Mouse (Mus musculus) heart, embryonic 11.5 days (tissue): ENCODE results near the gene Ptch1. TPM values are rescaled to one million over a fixed set of nuclear protein-coding genes. Genes with fewer than 3 reads are reported as not detected.

Experiments
- ATAC-seq: fragments of 200-750 bp; cut with Nextera tagmentation; replicated peaks from 2 replicates; pipeline ENCODE4 v1.8.0; 2017; ENCODE audit warnings: moderate library complexity; ENCODE audit not compliant: insufficient number of reproducible peaks, low FRiP score, low TSS enrichment
- H3K27ac ChIP-seq: fragments of 300-500 bp; sonication (generic); 2 replicates; pipeline ENCODE4 v1.5.1; 2014; ENCODE audit warnings: mild to moderate bottlenecking, low read depth, low read length
- H3K27me3 ChIP-seq: fragments of 300-500 bp; sonication (generic); 2 replicates; pipeline ENCODE4 v1.6.1; 2014; ENCODE audit warnings: mild to moderate bottlenecking, low read length, mixed read lengths; ENCODE audit not compliant: control insufficient read depth, insufficient read depth
- H3K36me3 ChIP-seq: fragments of 300-500 bp; sonication (generic); 2 replicates; pipeline ENCODE4 v1.6.1; 2014; ENCODE audit warnings: mild to moderate bottlenecking, low read length, moderate library complexity, mixed read lengths; ENCODE audit not compliant: control insufficient read depth, insufficient read depth
- H3K4me1 ChIP-seq: fragments of 300-500 bp; sonication (generic); 2 replicates; pipeline ENCODE4 v1.6.1; 2014; ENCODE audit warnings: low read length; ENCODE audit not compliant: control insufficient read depth, insufficient read depth
- H3K4me2 ChIP-seq: fragments of 300-500 bp; sonication (generic); 2 replicates; pipeline ENCODE4 v1.6.1; 2014; ENCODE audit warnings: mild to moderate bottlenecking, moderate library complexity
- H3K4me3 ChIP-seq: fragments of 300-500 bp; sonication (generic); 2 replicates; pipeline ENCODE4 v1.5.1; 2014; ENCODE audit warnings: low read depth, low read length
- H3K9ac ChIP-seq: fragments of 300-500 bp; sonication (generic); 2 replicates; pipeline ENCODE4 v1.6.1; 2014; ENCODE audit warnings: mild to moderate bottlenecking, low read depth, low read length, moderate library complexity
- H3K9me3 ChIP-seq: fragments of 300-500 bp; sonication (generic); replicated peaks from 2 replicates; pipeline ENCODE4 v1.6.1; 2016; ENCODE audit warnings: low read length; ENCODE audit not compliant: control insufficient read depth
- WGBS: fragments of 180-500 bp; shearing (Covaris S2); extraction: QIAGEN DNeasy Blood & Tissue Kit; methylation state at CpG from one replicate; pipeline ENCODE4 v1.1.7; 2014; ENCODE audit not compliant: insufficient replicate concordance; 5-methylcytosine and 5-hydroxymethylcytosine counted together
- polyA plus RNA-seq: library from polyadenylated mRNA; unstranded; fragments of >200 nt; fragmentation: Nextera tagmentation; extraction: Ambion mirVana; gene quantifications from 2 replicates; pipeline ENCODE4 v1.2.1, GENCODE M21; 2014

The Ptch1 gene
- polyA plus RNA-seq, 1 experiment from 2014 or later = 11.8 TPM

GRCm38 (mm10) chr13:63572453-63573255, 744 bp downstream of the Ptch1 start:
- no peak for ATAC-seq
- Histone ChIP-seq H3K4me3 (peak overlapping the region; percentile 75), H3K9ac (peak overlapping the region; percentile 70), H3K4me2 (peak overlapping the region; percentile 100), H3K27me3 (peaks cover 29% of the 10 kb centered on the region), H3K9me3 (no peaks in the 10 kb centered on the region), H3K4me1 (peaks cover 13% of the 10 kb centered on the region; the same call in 1 of the 2 replicates), H3K27ac (no peak overlapping the region), H3K36me3 (no peaks in the 10 kb centered on the region)
- WGBS = under 1% methylated on average over 67 of the region's 67 CpGs

GRCm38 (mm10) chr13:63572111-63572452, 1.3 kb downstream of the Ptch1 start:
- Histone ChIP-seq H3K4me3 (peak overlapping the region; percentile 75), H3K27ac (no peak overlapping the region), H3K4me2 (peak overlapping the region; percentile 100), H3K9me3 (no peaks in the 10 kb centered on the region), H3K27me3 (peaks cover 29% of the 10 kb centered on the region), H3K36me3 (no peaks in the 10 kb centered on the region), H3K9ac (peak overlapping the region; percentile 70), H3K4me1 (peaks cover 13% of the 10 kb centered on the region; the same call in 1 of the 2 replicates)
- no peak for ATAC-seq
- 2% methylated on average over 12 of the region's 12 CpGs for WGBS

GRCm38 (mm10) chr13:63570456-63570855, 2.9 kb downstream of the Ptch1 start:
- H3K36me3 ChIP-seq = no peaks in the 10 kb centered on the region
- no peaks in the 10 kb centered on the region for H3K9me3 ChIP-seq
- peaks cover 29% of the 10 kb centered on the region for H3K27me3 ChIP-seq
- H3K4me3 ChIP-seq = no peak overlapping the region
- H3K27ac ChIP-seq = no peak overlapping the region
- no peak overlapping the region for H3K4me2 ChIP-seq
- H3K9ac ChIP-seq = no peak overlapping the region
- H3K4me1 ChIP-seq = peaks cover 13% of the 10 kb centered on the region; the same call in 1 of the 2 replicates
- no peak for ATAC-seq

GRCm38 (mm10) chr13:63569396-63569756, 4.0 kb downstream of the Ptch1 start:
- no peak overlapping the region; the same call in 1 of the 2 replicates for H3K4me3 ChIP-seq
- H3K27me3 ChIP-seq = peaks cover 29% of the 10 kb centered on the region
- H3K36me3 ChIP-seq = no peaks in the 10 kb centered on the region
- ATAC-seq = no peak
- H3K4me2 ChIP-seq = peak overlapping the region; percentile 99; the same call in 1 of the 2 replicates
- WGBS = 14% methylated on average over 5 of the region's 5 CpGs
- H3K4me1 ChIP-seq = peaks cover 13% of the 10 kb centered on the region; the same call in 1 of the 2 replicates
- no peak overlapping the region for H3K9ac ChIP-seq
- H3K27ac ChIP-seq = no peak overlapping the region
- H3K9me3 ChIP-seq = no peaks in the 10 kb centered on the region

GRCm38 (mm10) chr13:63568741-63569395, 4.5 kb downstream of the Ptch1 start:
- Histone ChIP-seq H3K9me3 (no peaks in the 10 kb centered on the region), H3K27me3 (peaks cover 26% of the 10 kb centered on the region), H3K4me3 (peak overlapping the region; percentile 95), H3K9ac (peak overlapping the region; percentile 75; the same call in 1 of the 2 replicates), H3K36me3 (no peaks in the 10 kb centered on the region), H3K4me1 (peaks cover 13% of the 10 kb centered on the region; the same call in 1 of the 2 replicates), H3K27ac (no peak overlapping the region; the same call in 1 of the 2 replicates), H3K4me2 (peak overlapping the region; percentile 99)
- 4% methylated on average over 19 of the region's 19 CpGs for WGBS
- ATAC-seq = no peak

GRCm38 (mm10) chr13:63568306-63568705, 5.1 kb downstream of the Ptch1 start:
- Histone ChIP-seq H3K9me3 (no peaks in the 10 kb centered on the region), H3K27ac (peak overlapping the region; percentile 83), H3K4me3 (peak overlapping the region; percentile 95), H3K27me3 (peaks cover 22% of the 10 kb centered on the region), H3K9ac (peak overlapping the region; percentile 75), H3K36me3 (no peaks in the 10 kb centered on the region), H3K4me2 (peak overlapping the region; percentile 99), H3K4me1 (peaks cover 13% of the 10 kb centered on the region; the same call in 1 of the 2 replicates)
- 1% methylated on average over 14 of the region's 14 CpGs for WGBS
- ATAC-seq = no peak

GRCm38 (mm10) chr13:63567677-63568293, 5.6 kb downstream of the Ptch1 start:
- WGBS = under 1% methylated on average over 62 of the region's 62 CpGs
- Histone ChIP-seq H3K9me3 (no peaks in the 10 kb centered on the region), H3K4me2 (peak overlapping the region; percentile 99), H3K27ac (peak overlapping the region; percentile 83), H3K9ac (peak overlapping the region; percentile 75), H3K36me3 (no peaks in the 10 kb centered on the region), H3K4me1 (peaks cover 13% of the 10 kb centered on the region; the same call in 1 of the 2 replicates), H3K27me3 (peaks cover 22% of the 10 kb centered on the region), H3K4me3 (peak overlapping the region; percentile 95)
- peak; percentile 79 for ATAC-seq
